Mouse (Mus musculus) liver, embryonic 12.5 days (tissue): ENCODE results near the gene Ankle2. TPM values are rescaled to one million over a fixed set of nuclear protein-coding genes. Genes with fewer than 3 reads are reported as not detected.
A peak's percentile ranks its signal among the peaks of the same experiment; 100 is the strongest.

Experiments used
- ATAC-seq: fragments of 200-750 bp; cut with Nextera tagmentation; 2 replicates; pipeline ENCODE4 v1.8.0; 2017; ENCODE audit warnings: moderate number of reproducible peaks, mild to moderate bottlenecking, moderate library complexity
- H3K27ac ChIP-seq: fragments of 300-500 bp; sonication (generic); 2 replicates; pipeline ENCODE4 v1.5.1; 2016; ENCODE audit warnings: mild to moderate bottlenecking
- H3K27me3 ChIP-seq: fragments of 300-500 bp; sonication (generic); replicated peaks from 2 replicates; pipeline ENCODE4 v1.6.1; 2016; ENCODE audit warnings: mild to moderate bottlenecking, moderate library complexity
- H3K36me3 ChIP-seq: fragments of 300-500 bp; sonication (generic); 2 replicates; pipeline ENCODE4 v1.6.1; 2016; ENCODE audit warnings: mild to moderate bottlenecking, moderate library complexity
- H3K4me1 ChIP-seq: fragments of 300-500 bp; sonication (generic); 2 replicates; pipeline ENCODE4 v1.6.1; 2016
- H3K4me2 ChIP-seq: fragments of 300-500 bp; sonication (generic); 2 replicates; pipeline ENCODE4 v1.6.1; 2016; ENCODE audit warnings: mild to moderate bottlenecking, moderate library complexity
- H3K4me3 ChIP-seq: fragments of 300-500 bp; sonication (generic); 2 replicates; pipeline ENCODE4 v1.5.1; 2016; ENCODE audit warnings: mild to moderate bottlenecking, moderate library complexity
- H3K9ac ChIP-seq: fragments of 300-500 bp; sonication (generic); 2 replicates; pipeline ENCODE4 v1.6.1; 2016; ENCODE audit warnings: mild to moderate bottlenecking, moderate library complexity
- H3K9me3 ChIP-seq: fragments of 300-500 bp; sonication (generic); replicated peaks from 2 replicates; pipeline ENCODE4 v1.6.1; 2016; ENCODE audit warnings: mild to moderate bottlenecking, moderate library complexity
- WGBS: fragments of 180-500 bp; shearing (Covaris S2); methylation state at CpG from one replicate; pipeline ENCODE4 v1.1.7; 2016; ENCODE audit not compliant: insufficient replicate concordance; 5-methylcytosine and 5-hydroxymethylcytosine counted together
- polyA plus RNA-seq: library from polyadenylated mRNA; unstranded; fragments of >200 nt; fragmentation: Nextera tagmentation; extraction: Ambion mirVana; gene quantifications from 2 replicates; pipeline ENCODE4 v1.2.1, GENCODE M21; 2016

Ankle2 gene
- polyA plus RNA-seq, 1 experiment from 2014 or later = 20.8 TPM

- peak within 1 kb of the TSS; percentile 82 for H3K27ac ChIP-seq
- peak; percentile 96 for ATAC-seq
- under 1% methylated on average over 64 of the region's 64 CpGs for WGBS
- H3K9ac ChIP-seq = peak within 1 kb of the TSS; percentile 87
- H3K4me3 ChIP-seq = peak within 1 kb of the TSS; percentile 88
- peaks cover 21% of the 10 kb centered on the region for H3K36me3 ChIP-seq
- H3K27me3 ChIP-seq = no peaks in the 10 kb centered on the region
- H3K4me1 ChIP-seq = peaks cover 42% of the 10 kb centered on the region
- H3K9me3 ChIP-seq = no peaks in the 10 kb centered on the region
- H3K4me2 ChIP-seq = peak within 1 kb of the TSS; percentile 95
These were observed 55.1 kb downstream of the Ankle2 start, which contains the start of the genes Pxmp2 and Pole for GRCm38 (mm10) chr5:110285770-110286445. Gene Pxmp2, minus strand, starts transcription at chr5:110286186. Gene Pole, plus strand, starts transcription at chr5:110286306.

- WGBS = 2% methylated on average over 31 of the region's 31 CpGs
- ATAC-seq = peak; percentile 83
- Histone ChIP-seq H3K4me3 (peak overlapping the region; percentile 88), H3K4me2 (peak overlapping the region; percentile 95), H3K9ac (peak overlapping the region; percentile 87), H3K9me3 (no peaks in the 10 kb centered on the region), H3K36me3 (peaks cover 28% of the 10 kb centered on the region), H3K4me1 (peaks cover 48% of the 10 kb centered on the region), H3K27ac (peak overlapping the region; percentile 82), H3K27me3 (no peaks in the 10 kb centered on the region)
These were observed 55.8 kb downstream of the Ankle2 start for GRCm38 (mm10) chr5:110286446-110287083.

GRCm38 (mm10) chr5:110287084-110287475 lies 56.3 kb downstream of the Ankle2 start:
- H3K4me3 ChIP-seq = peak overlapping the region; percentile 88
- H3K4me1 ChIP-seq = peaks cover 53% of the 10 kb centered on the region
- no peaks in the 10 kb centered on the region for H3K9me3 ChIP-seq
- peak overlapping the region; percentile 87 for H3K9ac ChIP-seq
- peaks cover 33% of the 10 kb centered on the region for H3K36me3 ChIP-seq
- H3K27me3 ChIP-seq = no peaks in the 10 kb centered on the region
- H3K27ac ChIP-seq = no peak overlapping the region
- WGBS = 49% methylated on average over 2 of the region's 2 CpGs
- ATAC-seq = no peak
- H3K4me2 ChIP-seq = peak overlapping the region; percentile 95

GRCm38 (mm10) chr5:110291649-110292048 lies 60.8 kb downstream of the Ankle2 start:
- H3K9me3 ChIP-seq = no peaks in the 10 kb centered on the region
- ATAC-seq = peak; percentile 61
- H3K4me3 ChIP-seq = no peak overlapping the region
- no peaks in the 10 kb centered on the region for H3K27me3 ChIP-seq
- no peak overlapping the region for H3K9ac ChIP-seq
- H3K4me1 ChIP-seq = peaks cover 34% of the 10 kb centered on the region
- H3K36me3 ChIP-seq = peaks cover 75% of the 10 kb centered on the region
- H3K27ac ChIP-seq = peak overlapping the region; percentile 23; the same call in 1 of the 2 replicates
- no peak overlapping the region for H3K4me2 ChIP-seq
- 26% methylated on average over 1 of the region's 1 CpGs for WGBS

- Histone ChIP-seq H3K4me1 (peaks cover 6% of the 10 kb centered on the region), H3K9ac (no peak overlapping the region), H3K36me3 (peaks cover 97% of the 10 kb centered on the region), H3K9me3 (no peaks in the 10 kb centered on the region), H3K27ac (no peak overlapping the region), H3K4me3 (no peak overlapping the region), H3K27me3 (no peaks in the 10 kb centered on the region), H3K4me2 (no peak overlapping the region)
- WGBS = 88% methylated on average over 1 of the region's 1 CpGs
- no peak for ATAC-seq
These were observed 65.8 kb downstream of the Ankle2 start for GRCm38 (mm10) chr5:110296637-110297036.

- H3K9me3 ChIP-seq = no peaks in the 10 kb centered on the region
- H3K9ac ChIP-seq = no peak overlapping the region
- 84% methylated on average over 2 of the region's 2 CpGs for WGBS
- H3K27me3 ChIP-seq = no peaks in the 10 kb centered on the region
- H3K27ac ChIP-seq = no peak overlapping the region
- peaks cover 100% of the 10 kb centered on the region for H3K36me3 ChIP-seq
- no peak for ATAC-seq
- H3K4me1 ChIP-seq = no peaks in the 10 kb centered on the region
- no peak overlapping the region for H3K4me3 ChIP-seq
- no peak overlapping the region for H3K4me2 ChIP-seq
These were observed 69.8 kb downstream of the Ankle2 start for GRCm38 (mm10) chr5:110300591-110300990.

Other genes starting within 250 kb of the Ankle2 start
- gene Zfp932, start 234.5 kb upstream of the Ankle2 start, polyA plus RNA-seq = 8.9 and 10.6 TPM in 2 replicates
- 2.6 and 3.0 TPM in 2 replicates for gene Gm17655, start 158.5 kb upstream of the Ankle2 start, polyA plus RNA-seq
- gene Gm35315, start 136.6 kb upstream of the Ankle2 start, polyA plus RNA-seq = 1.8 and 2.4 TPM in 2 replicates
- gene Plcxd1, start 131.0 kb upstream of the Ankle2 start, polyA plus RNA-seq = 0.57 and 0.82 TPM in 2 replicates
- gene Gtpbp6, start 122.8 kb upstream of the Ankle2 start, polyA plus RNA-seq = 13.7 and 17.5 TPM in 2 replicates
- 1.9 and 2.0 TPM in 2 replicates for gene Zfp605, start 120.9 kb upstream of the Ankle2 start, polyA plus RNA-seq
- 29.1 and 30.5 TPM in 2 replicates for gene Chfr, start 95.2 kb upstream of the Ankle2 start, polyA plus RNA-seq
- 13.5 and 14.0 TPM in 2 replicates for gene Golga3, start 54.3 kb upstream of the Ankle2 start, polyA plus RNA-seq
- gene Pgam5, start 38.9 kb downstream of the Ankle2 start, polyA plus RNA-seq = 46.5 and 48.1 TPM in 2 replicates
- 24.4 and 26.1 TPM in 2 replicates for gene Pxmp2, start 55.2 kb downstream of the Ankle2 start, polyA plus RNA-seq
- 26.5 and 27.9 TPM in 2 replicates for gene Pole, start 55.3 kb downstream of the Ankle2 start, polyA plus RNA-seq
- 0.06 TPM in 1 of 2 replicates, not detected in the other for gene P2rx2, start 112.2 kb downstream of the Ankle2 start, polyA plus RNA-seq
- gene Lrcol1, start 113.7 kb downstream of the Ankle2 start, polyA plus RNA-seq = not detected in 2 replicates
- 9.8 TPM in 2 replicates for gene Fbrsl1, start 217.5 kb downstream of the Ankle2 start, polyA plus RNA-seq